11 mouse cellular contexts compared by ENCODE assay signal in genomic region chr2:135278506-135278905, GRCm38 (mm10).
DNase-seq lines count a peak whose midpoint lies in the region; ATAC-seq lines count a peak whose summit lies in the region.
"Had no signal": no experiment of that assay in that cellular context is flagged by ENCODE, and none has a peak within 500 bp of the region (broad histone marks: within the 10 kb centered on the region; RNA-seq: fewer than 3 reads in every experiment).

No protein-coding gene starts in this region.

- H3K4me3 ChIP-seq in intestine, embryonic 15.5 days (replicated peaks) = no peak overlapping the region
- H3K4me3 ChIP-seq: neural tube, embryonic 13.5 days had no signal

- no peaks in the 10 kb centered on the region for H3K36me3 ChIP-seq in intestine, embryonic 15.5 days
- H3K36me3 ChIP-seq: neural tube, embryonic 13.5 days had no signal

- no peak overlapping the region for H3K9ac ChIP-seq in intestine, embryonic 15.5 days
- H3K9ac ChIP-seq: neural tube, embryonic 13.5 days had no signal

- H3K27ac ChIP-seq in intestine, embryonic 15.5 days = no peak overlapping the region
- H3K27ac ChIP-seq: neural tube, embryonic 13.5 days had no signal

- H3K4me2 ChIP-seq in intestine, embryonic 15.5 days (replicated peaks) = no peak overlapping the region
- H3K4me2 ChIP-seq: neural tube, embryonic 13.5 days had no signal

- H3K9me3 ChIP-seq in intestine, embryonic 15.5 days = no peaks in the 10 kb centered on the region
- H3K9me3 ChIP-seq: neural tube, embryonic 13.5 days had no signal

- peak; percentile 5 for DNase-seq in embryo, embryonic 11 days
- DNase-seq in embryo, embryonic 10.5 days (ENCODE audit: low spot score) = no peak
- DNase-seq in retina, postnatal 1 day = peak; percentile 62
- no peak for DNase-seq in retina, embryonic 14.5 days (ENCODE audit: low spot score)
- peak; percentile 41 to 66 for DNase-seq in layer of hippocampus, postnatal 10 days (ENCODE audit: low spot score in 2 of 2)
- peak; percentile 68 for DNase-seq in telencephalon, adult 2 months (ENCODE audit: low read depth, low spot score)
- DNase-seq in thymus, adult 18-20 months = no peak
- DNase-seq: heart, postnatal 10 days; lung, postnatal 14 days had no signal

- no peaks in the 10 kb centered on the region for H3K4me1 ChIP-seq in intestine, embryonic 15.5 days (replicated peaks)
- H3K4me1 ChIP-seq: neural tube, embryonic 13.5 days had no signal

- ATAC-seq in intestine, embryonic 15.5 days = no peak

- H3K27me3 ChIP-seq in intestine, embryonic 15.5 days (replicated peaks) = no peaks in the 10 kb centered on the region
- H3K27me3 ChIP-seq: neural tube, embryonic 13.5 days had no signal

- WGBS in intestine, embryonic 15.5 days = 49% methylated on average over 3 of the region's 3 CpGs

Comparison
In these comparisons a context has a peak if more than half of its experiments do, and no peak if none do; other contexts are left out.
1. DNase-seq: peak in embryo, embryonic 11 days (single experiment), retina, postnatal 1 day (single experiment), layer of hippocampus, postnatal 10 days (2 of 2) and telencephalon, adult 2 months (single experiment); none in embryo, embryonic 10.5 days (single experiment), retina, embryonic 14.5 days (single experiment) and thymus, adult 18-20 months (0 of 2).